Mouse (Mus musculus) brain, embryonic 14.5 days (tissue): ENCODE measurements around the gene Rasgef1a.

ENCODE experiments used
- CTCF ChIP-seq: fragments of 200-500 bp; IDR thresholded peaks from 2 replicates; pipeline ENCODE4 v1.5.1; 2012; ENCODE audit warnings: inconsistent platforms, mild to moderate bottlenecking, moderate library complexity, borderline replicate concordance; ENCODE audit not compliant: insufficient read depth, insufficient read length; ENCODE audit errors: extremely low read depth
- POLR2A ChIP-seq: fragments of 200-500 bp; IDR thresholded peaks from 2 replicates; pipeline ENCODE4 v1.6.1; 2012; ENCODE audit warnings: mild to moderate bottlenecking, inconsistent platforms, borderline replicate concordance; ENCODE audit not compliant: poor library complexity, insufficient read depth, insufficient read length, severe bottlenecking; ENCODE audit errors: extremely low read depth

DNA sequence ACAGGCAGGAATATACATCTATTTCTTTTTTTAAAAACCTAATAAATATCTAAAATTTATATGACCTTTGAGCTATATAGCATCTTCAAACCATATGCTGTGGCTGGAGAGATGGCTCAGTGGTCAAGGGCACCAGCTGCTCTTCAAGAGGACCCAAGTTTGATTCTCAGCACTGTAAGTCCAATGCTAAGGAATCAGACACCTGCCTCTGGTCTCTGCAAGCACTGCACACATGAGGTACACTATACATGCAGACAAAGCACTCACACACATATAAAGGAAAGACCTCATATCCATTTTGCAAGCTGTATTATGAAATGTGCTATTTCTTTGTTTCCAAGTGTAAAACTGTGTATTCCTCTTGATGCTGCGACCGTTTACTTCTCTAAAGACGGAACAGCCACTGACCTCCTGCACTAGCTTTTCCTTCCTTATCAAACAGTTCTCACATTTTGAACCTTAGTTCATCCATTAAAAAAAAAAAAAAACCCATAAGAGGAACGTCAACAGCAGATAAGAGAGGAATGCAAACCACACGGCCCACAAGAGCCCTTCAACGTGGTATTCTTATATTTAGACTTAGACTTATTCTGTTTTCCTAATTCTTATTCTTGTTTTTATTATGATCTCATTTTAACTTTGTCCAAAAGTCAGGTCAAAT, 116.7 kb downstream of the Rasgef1a start:
- TF ChIP-seq CTCF: no peak
- TF ChIP-seq POLR2A: no peak
